Mouse (Mus musculus) hindbrain, embryonic 16.5 days (tissue): ENCODE measurements at regions not wholly inside any gene's neighbourhood (a gene's known extent, or its start where the extent isn't known, plus 50 kb on each side); places are given as distances from the start of the nearest gene placed in this dataset.

ENCODE experiments used
- ATAC-seq: fragments of 200-750 bp; cut with Nextera tagmentation; 2 replicates; pipeline ENCODE4 v1.8.0; 2017; ENCODE audit warnings: moderate TSS enrichment, moderate library complexity
- H3K27ac ChIP-seq: fragments of 300-500 bp; sonication (generic); 2 replicates; pipeline ENCODE4 v1.5.1; 2014; ENCODE audit warnings: low read depth, mild to moderate bottlenecking, control low read depth, low read length, moderate library complexity
- H3K27me3 ChIP-seq: fragments of 300-500 bp; sonication (generic); replicated peaks from 2 replicates; pipeline ENCODE4 v1.6.1; 2014; ENCODE audit warnings: low read length; ENCODE audit not compliant: control insufficient read depth, insufficient read depth
- H3K36me3 ChIP-seq: fragments of 300-500 bp; sonication (generic); 2 replicates; pipeline ENCODE4 v1.6.1; 2014; ENCODE audit warnings: mild to moderate bottlenecking, low read length, moderate library complexity, mixed read lengths; ENCODE audit not compliant: control insufficient read depth, insufficient read depth
- H3K4me1 ChIP-seq: fragments of 300-500 bp; sonication (generic); 2 replicates; pipeline ENCODE4 v1.6.1; 2014; ENCODE audit warnings: low read depth, low read length; ENCODE audit not compliant: control insufficient read depth, insufficient read depth
- H3K4me2 ChIP-seq: fragments of 300-500 bp; sonication (generic); 2 replicates; pipeline ENCODE4 v1.6.1; 2014; ENCODE audit warnings: mild to moderate bottlenecking, low read length, control low read depth, moderate library complexity
- H3K4me3 ChIP-seq: fragments of 300-500 bp; sonication (generic); 2 replicates; pipeline ENCODE4 v1.5.1; 2014; ENCODE audit warnings: mild to moderate bottlenecking, low read length, control low read depth, moderate library complexity
- H3K9ac ChIP-seq: fragments of 300-500 bp; sonication (generic); 2 replicates; pipeline ENCODE4 v1.6.1; 2014; ENCODE audit warnings: low read depth, mild to moderate bottlenecking, control low read depth, low read length, moderate library complexity
- H3K9me3 ChIP-seq: fragments of 300-500 bp; sonication (generic); 2 replicates; pipeline ENCODE4 v1.6.1; 2014; ENCODE audit warnings: mild to moderate bottlenecking, low read length, moderate library complexity; ENCODE audit not compliant: control insufficient read depth
- WGBS: fragments of 180-500 bp; shearing (Covaris S2); extraction: QIAGEN DNeasy Blood & Tissue Kit; methylation state at CpG from one replicate; pipeline ENCODE4 v1.1.7; 2014; 5-methylcytosine and 5-hydroxymethylcytosine counted together

- H3K27ac ChIP-seq = no peak overlapping the region
- no peak overlapping the region for H3K4me2 ChIP-seq
- no peak for ATAC-seq
- no peaks in the 10 kb centered on the region for H3K27me3 ChIP-seq
- H3K4me1 ChIP-seq = no peaks in the 10 kb centered on the region
- no peak overlapping the region for H3K4me3 ChIP-seq
- 80% methylated on average over 6 of the region's 6 CpGs for WGBS
- no peak overlapping the region for H3K9ac ChIP-seq
- no peaks in the 10 kb centered on the region for H3K9me3 ChIP-seq
- no peaks in the 10 kb centered on the region for H3K36me3 ChIP-seq
These were observed 86.8 kb upstream of the Rbms3 start for GRCm38 (mm10) chr9:117716476-117716875.

GRCm38 (mm10) chr9:117714741-117715675 is 85.3 kb upstream of the Rbms3 start:
- no peak overlapping the region for H3K4me3 ChIP-seq
- 84% methylated on average over 13 of the region's 13 CpGs for WGBS
- no peak overlapping the region for H3K9ac ChIP-seq
- H3K27me3 ChIP-seq = no peaks in the 10 kb centered on the region
- H3K4me1 ChIP-seq = no peaks in the 10 kb centered on the region
- no peaks in the 10 kb centered on the region for H3K36me3 ChIP-seq
- H3K9me3 ChIP-seq = no peaks in the 10 kb centered on the region
- H3K27ac ChIP-seq = no peak overlapping the region
- no peak for ATAC-seq
- no peak overlapping the region for H3K4me2 ChIP-seq

GRCm38 (mm10) chr9:117713121-117713520 is 83.4 kb upstream of the Rbms3 start:
- Histone ChIP-seq H3K27ac (no peak overlapping the region), H3K4me3 (no peak overlapping the region), H3K4me1 (no peaks in the 10 kb centered on the region), H3K9me3 (no peaks in the 10 kb centered on the region), H3K27me3 (no peaks in the 10 kb centered on the region), H3K36me3 (no peaks in the 10 kb centered on the region), H3K4me2 (no peak overlapping the region), H3K9ac (no peak overlapping the region)
- ATAC-seq = no peak
- 90% methylated on average over 4 of the region's 4 CpGs for WGBS

GRCm38 (mm10) chr9:117711793-117712192 is 82.1 kb upstream of the Rbms3 start:
- Histone ChIP-seq H3K36me3 (no peaks in the 10 kb centered on the region), H3K27ac (no peak overlapping the region), H3K9me3 (no peaks in the 10 kb centered on the region), H3K4me3 (no peak overlapping the region), H3K4me2 (no peak overlapping the region), H3K27me3 (no peaks in the 10 kb centered on the region), H3K4me1 (no peaks in the 10 kb centered on the region), H3K9ac (no peak overlapping the region)
- 83% methylated on average over 5 of the region's 5 CpGs for WGBS
- no peak for ATAC-seq

GRCm38 (mm10) chr9:117710966-117711365 is 81.3 kb upstream of the Rbms3 start:
- Histone ChIP-seq H3K9me3 (no peaks in the 10 kb centered on the region), H3K4me2 (no peak overlapping the region), H3K27ac (no peak overlapping the region), H3K4me1 (no peaks in the 10 kb centered on the region), H3K9ac (no peak overlapping the region), H3K36me3 (no peaks in the 10 kb centered on the region), H3K4me3 (no peak overlapping the region), H3K27me3 (no peaks in the 10 kb centered on the region)
- WGBS = 95% methylated on average over 9 of the region's 9 CpGs
- no peak for ATAC-seq

- Histone ChIP-seq H3K4me1 (no peaks in the 10 kb centered on the region), H3K9me3 (no peaks in the 10 kb centered on the region), H3K4me2 (no peak overlapping the region), H3K36me3 (no peaks in the 10 kb centered on the region), H3K9ac (no peak overlapping the region), H3K27ac (no peak overlapping the region), H3K27me3 (no peaks in the 10 kb centered on the region), H3K4me3 (no peak overlapping the region)
- WGBS = 91% methylated on average over 13 of the region's 13 CpGs
- no peak for ATAC-seq
These were observed 80.0 kb upstream of the Rbms3 start for GRCm38 (mm10) chr9:117709677-117710076.

- H3K4me3 ChIP-seq = no peak overlapping the region
- H3K36me3 ChIP-seq = no peaks in the 10 kb centered on the region
- no peaks in the 10 kb centered on the region for H3K27me3 ChIP-seq
- no peak for ATAC-seq
- H3K9ac ChIP-seq = no peak overlapping the region
- H3K4me1 ChIP-seq = no peaks in the 10 kb centered on the region
- WGBS = 93% methylated on average over 8 of the region's 8 CpGs
- H3K27ac ChIP-seq = no peak overlapping the region
- no peaks in the 10 kb centered on the region for H3K9me3 ChIP-seq
- no peak overlapping the region for H3K4me2 ChIP-seq
These were observed 63.3 kb upstream of the Rbms3 start for GRCm38 (mm10) chr9:117693001-117693400.

- Histone ChIP-seq H3K27me3 (no peaks in the 10 kb centered on the region), H3K4me3 (no peak overlapping the region), H3K27ac (no peak overlapping the region), H3K4me2 (no peak overlapping the region), H3K9ac (no peak overlapping the region), H3K36me3 (no peaks in the 10 kb centered on the region), H3K9me3 (no peaks in the 10 kb centered on the region), H3K4me1 (no peaks in the 10 kb centered on the region)
- ATAC-seq = no peak
- WGBS = 51% methylated on average over 9 of the region's 9 CpGs
These were observed 62.8 kb upstream of the Rbms3 start for GRCm38 (mm10) chr9:117692486-117692885.

- WGBS = 80% methylated on average over 4 of the region's 4 CpGs
- Histone ChIP-seq H3K4me1 (no peaks in the 10 kb centered on the region), H3K9me3 (no peaks in the 10 kb centered on the region), H3K27ac (no peak overlapping the region), H3K36me3 (no peaks in the 10 kb centered on the region), H3K4me2 (no peak overlapping the region), H3K27me3 (no peaks in the 10 kb centered on the region), H3K9ac (no peak overlapping the region), H3K4me3 (no peak overlapping the region)
- ATAC-seq = no peak
These were observed 60.2 kb upstream of the Rbms3 start for GRCm38 (mm10) chr9:117689946-117690345.
